Mouse (Mus musculus): ENCODE measurements around the gene Hyal3. TPM values are rescaled to one million over a fixed set of nuclear protein-coding genes. Genes with fewer than 3 reads are reported as not detected.

Hyal3 gene
- polyA plus RNA-seq, 1 experiment from 2014 or later, result 1.8 TPM

GRCm38 (mm10) chr9:107578587-107578986, 2.0 kb upstream of the Hyal3 start, which contains the start of gene Naa80:
TSS of gene Naa80 (plus strand) at chr9:107578887.
- no peaks in the 10 kb centered on the region for H3K27me3 ChIP-seq (replicated peaks)
- H3K4me1 ChIP-seq, result peaks cover 34% of the 10 kb centered on the region
- H3K4me2 ChIP-seq, result no peak within 1 kb of the TSS
- H3K27ac ChIP-seq, result no peak within 1 kb of the TSS
- H3K4me3 ChIP-seq, result no peak within 1 kb of the TSS
- H3K36me3 ChIP-seq (replicated peaks), result peaks cover 4% of the 10 kb centered on the region; the same call in 1 of the 2 replicates
- 77% methylated on average over 3 of the region's 3 CpGs for WGBS
- H3K9me3 ChIP-seq, result no peaks in the 10 kb centered on the region
- 0 out of 2 replicates have a peak within 1 kb of the TSS, but pooled peaks have one; percentile 8 for H3K9ac ChIP-seq
- ATAC-seq (replicated peaks), result no peak

- no peaks in the 10 kb centered on the region for H3K27me3 ChIP-seq (replicated peaks)
- no peaks in the 10 kb centered on the region for H3K9me3 ChIP-seq
- 96% methylated on average over 14 of the region's 14 CpGs for WGBS
- peaks cover 34% of the 10 kb centered on the region for H3K4me1 ChIP-seq
- no peak overlapping the region for H3K4me3 ChIP-seq
- peak overlapping the region; percentile 96; the same call in 1 of the 2 replicates for H3K4me2 ChIP-seq
- ATAC-seq (replicated peaks), result no peak
- no peak overlapping the region for H3K27ac ChIP-seq
- 0 out of 2 replicates have a peak overlapping the region, but pooled peaks have one; percentile 8 for H3K9ac ChIP-seq
- H3K36me3 ChIP-seq (replicated peaks), result peaks cover 4% of the 10 kb centered on the region; the same call in 1 of the 2 replicates
Measured at GRCm38 (mm10) chr9:107579023-107579900, 1.4 kb upstream of the Hyal3 start.

GRCm38 (mm10) chr9:107581584-107581983, 966 bp downstream of the Hyal3 start:
- H3K4me1 ChIP-seq, result peaks cover 34% of the 10 kb centered on the region
- H3K27ac ChIP-seq, result peak overlapping the region; percentile 82; the same call in 1 of the 2 replicates
- no peaks in the 10 kb centered on the region for H3K9me3 ChIP-seq
- ATAC-seq (replicated peaks), result no peak
- no peaks in the 10 kb centered on the region for H3K27me3 ChIP-seq (replicated peaks)
- H3K9ac ChIP-seq, result peak overlapping the region; percentile 68
- WGBS, result 76% methylated on average over 4 of the region's 4 CpGs
- peak overlapping the region; percentile 96 for H3K4me2 ChIP-seq
- H3K36me3 ChIP-seq (replicated peaks), result no peaks in the 10 kb centered on the region
- H3K4me3 ChIP-seq, result peak overlapping the region; percentile 57

GRCm38 (mm10) chr9:107582509-107583062, 2.0 kb downstream of the Hyal3 start:
- Histone ChIP-seq H3K4me2 (no peak overlapping the region), H3K27me3 (replicated peaks) (no peaks in the 10 kb centered on the region), H3K4me1 (peaks cover 32% of the 10 kb centered on the region), H3K4me3 (no peak overlapping the region), H3K9me3 (no peaks in the 10 kb centered on the region), H3K9ac (no peak overlapping the region), H3K27ac (no peak overlapping the region), H3K36me3 (replicated peaks) (no peaks in the 10 kb centered on the region)
- 88% methylated on average over 7 of the region's 7 CpGs for WGBS
- no peak for ATAC-seq (replicated peaks)

- H3K4me2 ChIP-seq, result no peak overlapping the region
- H3K9ac ChIP-seq, result no peak overlapping the region
- no peaks in the 10 kb centered on the region for H3K9me3 ChIP-seq
- no peak overlapping the region for H3K4me3 ChIP-seq
- H3K4me1 ChIP-seq, result peaks cover 35% of the 10 kb centered on the region
- H3K27ac ChIP-seq, result no peak overlapping the region
- no peaks in the 10 kb centered on the region for H3K36me3 ChIP-seq (replicated peaks)
- no peak for ATAC-seq (replicated peaks)
- 93% methylated on average over 14 of the region's 14 CpGs for WGBS
- no peaks in the 10 kb centered on the region for H3K27me3 ChIP-seq (replicated peaks)
Measured at GRCm38 (mm10) chr9:107583174-107583573, 2.6 kb downstream of the Hyal3 start.

- Histone ChIP-seq H3K36me3 (replicated peaks) (peaks cover 6% of the 10 kb centered on the region; the same call in 1 of the 2 replicates), H3K9me3 (no peaks in the 10 kb centered on the region), H3K4me2 (no peak overlapping the region), H3K4me3 (no peak overlapping the region), H3K9ac (no peak overlapping the region), H3K4me1 (peaks cover 23% of the 10 kb centered on the region), H3K27me3 (replicated peaks) (no peaks in the 10 kb centered on the region), H3K27ac (no peak overlapping the region)
- WGBS, result 89% methylated on average over 5 of the region's 5 CpGs
- ATAC-seq (replicated peaks), result no peak
Measured at GRCm38 (mm10) chr9:107586504-107586903, 5.9 kb downstream of the Hyal3 start.

GRCm38 (mm10) chr9:107586974-107587832, 6.6 kb downstream of the Hyal3 start, which contains the start of gene Ifrd2:
TSS of gene Ifrd2 (plus strand) at chr9:107587642.
- H3K36me3 ChIP-seq (replicated peaks), result peaks cover 7% of the 10 kb centered on the region; the same call in 1 of the 2 replicates
- 15% methylated on average over 46 of the region's 46 CpGs for WGBS
- H3K27me3 ChIP-seq (replicated peaks), result no peaks in the 10 kb centered on the region
- peak; percentile 96 for ATAC-seq (replicated peaks)
- H3K4me2 ChIP-seq, result peak within 1 kb of the TSS; percentile 65
- H3K27ac ChIP-seq, result no peak within 1 kb of the TSS
- H3K9me3 ChIP-seq, result no peaks in the 10 kb centered on the region
- H3K4me3 ChIP-seq, result peak within 1 kb of the TSS; percentile 60
- peak within 1 kb of the TSS; percentile 46 for H3K9ac ChIP-seq
- peaks cover 16% of the 10 kb centered on the region for H3K4me1 ChIP-seq

GRCm38 (mm10) chr9:107587833-107588639, 7.4 kb downstream of the Hyal3 start:
- Histone ChIP-seq H3K27me3 (replicated peaks) (no peaks in the 10 kb centered on the region), H3K36me3 (replicated peaks) (peaks cover 7% of the 10 kb centered on the region; the same call in 1 of the 2 replicates), H3K4me1 (peaks cover 14% of the 10 kb centered on the region), H3K9ac (peak overlapping the region; percentile 46), H3K4me2 (peak overlapping the region; percentile 65), H3K9me3 (no peaks in the 10 kb centered on the region), H3K4me3 (peak overlapping the region; percentile 60), H3K27ac (no peak overlapping the region)
- ATAC-seq (replicated peaks), result no peak; the same call in 1 of the 2 replicates
- WGBS, result 7% methylated on average over 33 of the region's 33 CpGs

- WGBS, result 93% methylated on average over 25 of the region's 25 CpGs
Measured at GRCm38 (mm10) chr9:107590058-107590772, 9.6 kb downstream of the Hyal3 start.

GRCm38 (mm10) chr9:107590773-107591060, 10.1 kb downstream of the Hyal3 start:
- peaks cover 14% of the 10 kb centered on the region for H3K4me1 ChIP-seq
- H3K9me3 ChIP-seq, result no peaks in the 10 kb centered on the region
- no peak for ATAC-seq (replicated peaks)
- H3K4me2 ChIP-seq, result no peak overlapping the region
- H3K36me3 ChIP-seq (replicated peaks), result peaks cover 11% of the 10 kb centered on the region; the same call in 1 of the 2 replicates
- H3K4me3 ChIP-seq, result no peak overlapping the region
- WGBS, result 96% methylated on average over 6 of the region's 6 CpGs
- no peaks in the 10 kb centered on the region for H3K27me3 ChIP-seq (replicated peaks)
- no peak overlapping the region for H3K9ac ChIP-seq
- no peak overlapping the region for H3K27ac ChIP-seq

More at GRCm38 (mm10) chr9:107590058-107590772, 9.6 kb downstream of the Hyal3 start:
- Histone ChIP-seq H3K9me3 (no peaks in the 10 kb centered on the region), H3K9ac (no peak overlapping the region), H3K27ac (no peak overlapping the region), H3K27me3 (replicated peaks) (no peaks in the 10 kb centered on the region), H3K4me3 (no peak overlapping the region), H3K4me1 (peaks cover 14% of the 10 kb centered on the region), H3K36me3 (replicated peaks) (peaks cover 11% of the 10 kb centered on the region; the same call in 1 of the 2 replicates), H3K4me2 (no peak overlapping the region)
- no peak for ATAC-seq (replicated peaks)
